Mouse (Mus musculus) bone marrow macrophage, adult 2 months (primary cell): ENCODE data around the gene Eif4b. TPM values are rescaled to one million over a fixed set of nuclear protein-coding genes. Genes with fewer than 3 reads are reported as not detected.
A peak's percentile ranks its signal among the peaks of the same experiment; 100 is the strongest.

ENCODE experiments used
- H3K27ac ChIP-seq: 2 replicates; pipeline ENCODE4 v1.5.1; 2012; ENCODE audit warnings: low read depth, low read length; ENCODE audit not compliant: insufficient read depth
- H3K4me1 ChIP-seq: 2 replicates; pipeline ENCODE4 v1.6.1; 2012; ENCODE audit warnings: low read length; ENCODE audit not compliant: control insufficient read depth, insufficient read depth
- H3K4me3 ChIP-seq: 2 replicates; pipeline ENCODE4 v1.5.1; 2012; ENCODE audit warnings: mild to moderate bottlenecking, low read length, moderate library complexity; ENCODE audit not compliant: insufficient read depth
- CTCF ChIP-seq: IDR thresholded peaks from 2 replicates; pipeline ENCODE4 v1.5.1; 2012; ENCODE audit warnings: low read depth, mild to moderate bottlenecking, low read length, moderate library complexity
- POLR2A ChIP-seq: IDR thresholded peaks from 2 replicates; pipeline ENCODE4 v1.6.1; 2012; ENCODE audit warnings: mild to moderate bottlenecking, low read depth, low read length, borderline replicate concordance
- polyA plus RNA-seq: library from polyadenylated mRNA; stranded (reverse); fragments of >200 nt; gene quantifications from 2 replicates; pipeline ENCODE4 v1.2.4, GENCODE M21; 2012; ENCODE audit not compliant: missing spikeins, insufficient read depth, insufficient read length

Eif4b gene
- polyA plus RNA-seq, 1 experiment = 222 TPM

DNA sequence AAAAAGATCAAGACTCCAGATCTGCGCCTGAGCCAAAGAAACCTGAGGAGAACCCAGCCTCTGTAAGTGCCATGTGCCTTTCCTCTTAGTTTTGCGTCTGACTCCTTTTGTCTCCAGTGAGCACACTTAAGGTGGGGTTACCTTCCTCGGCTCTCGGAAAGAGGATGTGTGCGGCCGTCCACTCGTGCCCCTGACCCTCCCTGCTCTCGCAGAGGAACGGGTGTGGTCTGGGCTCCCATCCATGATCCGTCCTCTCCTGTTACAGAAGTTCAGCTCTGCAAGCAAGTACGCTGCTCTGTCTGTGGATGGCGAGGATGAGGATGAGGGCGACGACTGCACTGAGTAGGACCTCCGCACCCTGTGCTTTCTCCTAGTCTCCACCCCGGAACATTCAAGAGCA lies 21.4 kb downstream of the Eif4b start:
- no peak overlapping the region for H3K4me3 ChIP-seq
- TF ChIP-seq POLR2A (no peak), CTCF (no peak)
- H3K27ac ChIP-seq = no peak overlapping the region
- H3K4me1 ChIP-seq = peaks cover 32% of the 10 kb centered on the region

DNA sequence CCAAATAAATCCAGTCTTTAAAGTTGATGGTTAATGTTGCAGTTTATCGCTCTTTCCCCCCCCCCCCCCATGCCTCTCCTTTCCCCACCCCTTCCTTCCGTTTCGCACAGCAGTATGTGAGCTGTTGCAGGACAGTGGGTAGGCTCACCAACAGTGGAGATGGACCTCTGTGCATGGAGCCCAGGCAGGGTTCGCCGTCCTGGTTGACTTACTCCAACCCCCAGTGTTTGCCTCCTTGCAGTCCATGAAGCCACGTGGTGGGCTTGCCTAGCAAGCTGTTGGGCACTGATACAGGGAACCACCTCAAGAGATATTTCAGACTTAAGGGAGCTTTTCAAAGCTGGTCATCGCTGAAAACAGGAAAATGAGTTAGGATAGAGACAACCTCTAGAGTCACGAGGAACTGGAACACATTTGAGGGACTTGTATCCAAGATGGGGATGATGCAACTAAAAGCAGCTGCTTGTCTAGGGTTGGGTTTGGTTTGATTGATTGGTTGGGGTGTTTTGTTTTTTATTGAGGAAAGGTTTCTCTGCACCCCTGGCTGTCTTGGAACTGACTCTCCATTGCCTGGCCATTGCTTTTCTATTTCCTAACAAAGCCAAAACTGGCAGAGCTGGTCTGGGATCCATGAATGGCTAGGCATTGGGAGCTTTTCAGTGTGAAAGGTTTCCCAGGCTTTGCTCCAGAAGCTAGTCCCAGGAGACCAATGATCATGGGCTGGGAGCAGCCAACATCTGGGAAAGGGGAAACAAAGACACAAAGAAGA lies 23.8 kb downstream of the Eif4b start:
- H3K27ac ChIP-seq = no peak overlapping the region
- peaks cover 19% of the 10 kb centered on the region for H3K4me1 ChIP-seq
- H3K4me3 ChIP-seq = no peak overlapping the region
- no peak for TF ChIP-seq POLR2A
- TF ChIP-seq CTCF = no peak

DNA sequence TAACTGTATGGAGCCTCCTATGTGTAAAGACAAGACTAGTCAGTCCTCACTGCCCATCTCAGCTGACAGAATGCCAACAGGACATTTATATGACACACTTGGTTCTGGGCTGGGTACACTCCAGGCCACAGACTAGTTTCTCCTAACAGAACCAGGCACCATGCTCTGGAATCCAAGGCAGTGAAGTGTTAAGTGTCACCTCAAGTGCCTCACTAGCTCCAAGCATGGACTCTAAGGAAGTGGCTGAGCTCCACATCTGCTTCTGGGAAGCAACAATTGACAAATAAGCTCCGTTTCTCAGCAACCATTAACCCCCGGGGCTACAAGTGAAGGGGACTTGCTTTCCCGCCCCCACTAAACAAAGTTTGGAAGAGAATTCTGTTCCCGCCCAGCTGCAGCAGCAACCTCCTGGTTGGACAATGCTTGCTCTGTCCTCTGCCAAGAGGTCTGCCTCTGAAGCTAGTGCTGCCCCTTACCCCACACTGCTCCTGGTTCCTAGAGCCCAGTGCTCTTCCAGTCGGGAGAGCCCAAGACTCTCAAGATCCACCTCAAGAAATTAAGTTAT lies 24.5 kb downstream of the Eif4b start:
- TF ChIP-seq POLR2A (no peak), CTCF (no peak)
- no peak overlapping the region for H3K4me3 ChIP-seq
- peaks cover 19% of the 10 kb centered on the region for H3K4me1 ChIP-seq
- no peak overlapping the region for H3K27ac ChIP-seq

DNA sequence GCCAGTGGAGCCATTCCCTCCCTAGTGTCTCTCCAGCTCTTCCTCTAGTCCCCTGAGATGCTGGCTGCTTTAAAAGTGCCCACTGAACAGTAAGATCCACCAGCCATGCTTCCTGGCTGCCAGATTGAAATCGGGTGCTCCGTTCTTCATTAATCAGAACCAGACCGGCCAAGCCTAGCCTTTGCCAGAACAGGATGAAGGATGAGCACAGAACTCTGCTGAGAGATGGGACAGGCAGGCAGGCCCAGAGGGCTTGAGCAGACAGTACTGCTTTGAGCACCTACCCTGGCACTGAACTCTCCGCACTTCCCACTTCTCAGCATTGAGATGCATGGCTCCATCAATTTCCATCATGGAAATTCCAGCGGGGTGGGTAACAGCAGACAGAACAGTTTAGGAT lies 25.7 kb downstream of the Eif4b start:
- Histone ChIP-seq H3K27ac (no peak overlapping the region), H3K4me3 (no peak overlapping the region)

DNA sequence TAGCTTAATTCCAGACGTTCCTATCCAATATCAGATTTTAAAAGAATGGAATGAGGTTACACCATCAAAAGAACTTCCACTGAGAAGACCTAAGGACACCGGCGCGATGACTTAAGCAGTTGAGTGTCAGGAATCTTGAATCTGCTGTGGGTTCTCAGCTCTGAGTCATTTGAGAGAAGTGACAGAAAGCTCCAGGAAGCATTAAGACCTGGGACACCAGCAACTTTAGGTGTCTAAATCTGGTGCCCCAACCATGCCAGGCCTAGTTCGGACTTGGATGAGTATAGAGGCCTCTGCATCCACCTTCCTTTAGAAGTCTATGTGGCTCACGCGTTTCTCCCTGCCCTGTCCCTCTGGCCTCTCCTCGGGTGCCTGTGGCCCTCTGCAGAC lies 26.2 kb downstream of the Eif4b start:
- Histone ChIP-seq H3K4me3 (peak overlapping the region; percentile 65), H3K4me1 (peaks cover 19% of the 10 kb centered on the region), H3K27ac (no peak overlapping the region)
- no peak for TF ChIP-seq CTCF
- TF ChIP-seq POLR2A = no peak

More for the DNA sequence above, 25.7 kb downstream of the Eif4b start:
- peaks cover 19% of the 10 kb centered on the region for H3K4me1 ChIP-seq
- TF ChIP-seq POLR2A (no peak), CTCF (no peak)

DNA sequence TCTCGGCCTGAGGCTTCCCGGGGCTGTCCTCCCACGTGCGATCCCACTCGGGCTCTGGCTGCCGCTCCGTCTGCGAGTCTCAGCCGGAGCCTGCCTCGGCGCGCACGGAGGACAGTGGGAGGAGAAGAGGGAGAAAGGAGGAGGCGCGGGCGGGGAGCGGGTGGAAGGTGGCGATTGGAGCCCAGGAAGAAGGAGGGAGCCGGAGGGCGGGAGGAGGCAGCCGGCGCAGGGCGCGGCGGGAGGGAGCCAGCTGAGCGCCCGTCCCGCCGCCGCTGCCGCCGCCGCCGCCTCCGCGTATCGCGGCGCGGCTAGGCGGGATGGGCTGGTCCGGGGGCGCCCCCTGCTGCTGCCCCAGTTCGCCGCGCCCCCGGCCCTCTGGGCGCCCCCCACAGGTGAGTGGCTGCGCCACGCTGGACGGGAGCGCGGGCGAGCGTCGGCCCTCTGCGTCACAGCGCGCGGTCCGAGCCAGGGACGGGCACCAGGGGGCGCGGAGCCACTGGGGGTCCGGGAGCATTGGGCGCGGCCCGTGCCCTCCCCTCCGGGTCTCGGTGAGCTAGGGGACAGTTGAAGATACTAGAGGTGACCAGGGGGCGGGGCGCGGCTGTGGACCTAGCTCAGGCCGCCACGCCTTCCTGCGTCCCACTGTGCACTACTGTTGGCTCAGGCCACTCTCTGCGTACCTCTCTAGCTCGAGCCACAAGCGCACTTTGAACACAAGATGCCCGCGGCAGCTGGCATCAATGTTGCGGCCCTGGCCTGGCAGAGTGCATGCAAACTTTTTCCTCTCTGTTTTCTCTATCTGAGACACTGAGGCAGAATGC lies 26.8 kb downstream of the Eif4b start, which contains the start of gene Tns2:
Gene Tns2, plus strand, starts transcription at position 253 of the 821 bp plus-strand sequence.
- H3K27ac ChIP-seq = no peak within 1 kb of the TSS
- TF ChIP-seq CTCF (no peak; the same call in 1 of the 2 replicates), POLR2A (no peak)
- H3K4me1 ChIP-seq = peaks cover 16% of the 10 kb centered on the region
- peak within 1 kb of the TSS; percentile 65 for H3K4me3 ChIP-seq

DNA sequence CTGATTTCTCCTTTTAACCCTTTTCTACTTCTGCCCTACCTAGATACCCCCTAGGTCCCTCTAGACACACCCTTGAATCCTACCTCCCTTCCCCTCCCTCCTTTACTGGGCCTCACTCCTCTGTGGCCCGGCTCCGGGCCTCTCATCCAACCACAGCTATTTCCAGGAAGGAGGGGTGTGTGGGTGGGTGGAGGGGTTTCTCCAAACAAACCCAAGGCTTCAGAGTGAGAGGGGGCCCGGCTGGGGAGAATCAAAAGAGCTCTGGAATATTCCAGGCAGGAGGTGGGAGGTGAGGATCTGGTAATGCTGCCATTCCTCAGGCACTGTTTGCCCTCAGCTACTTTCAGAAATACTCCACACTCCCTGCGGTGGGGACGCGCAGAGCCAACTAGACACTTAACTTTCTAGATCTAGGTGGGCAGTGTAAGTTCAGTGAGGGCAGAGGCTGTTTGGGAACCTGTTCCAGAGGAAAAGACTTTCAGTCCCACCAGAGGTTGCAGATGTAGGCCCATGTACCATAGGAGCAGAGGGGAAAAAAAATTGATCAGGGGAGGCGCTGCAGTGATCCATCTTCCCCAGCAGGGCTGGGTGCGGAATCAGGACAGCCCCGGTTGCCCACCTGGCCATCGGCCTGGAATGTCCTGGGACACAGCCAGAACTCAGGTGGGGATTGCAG lies 27.6 kb downstream of the Eif4b start:
- H3K4me1 ChIP-seq = peaks cover 12% of the 10 kb centered on the region; the same call in 1 of the 2 replicates
- no peak overlapping the region for H3K27ac ChIP-seq
- 0 out of 2 replicates have a peak overlapping the region, but pooled peaks have one; percentile 65 for H3K4me3 ChIP-seq
- no peak for TF ChIP-seq CTCF
- no peak for TF ChIP-seq POLR2A

DNA sequence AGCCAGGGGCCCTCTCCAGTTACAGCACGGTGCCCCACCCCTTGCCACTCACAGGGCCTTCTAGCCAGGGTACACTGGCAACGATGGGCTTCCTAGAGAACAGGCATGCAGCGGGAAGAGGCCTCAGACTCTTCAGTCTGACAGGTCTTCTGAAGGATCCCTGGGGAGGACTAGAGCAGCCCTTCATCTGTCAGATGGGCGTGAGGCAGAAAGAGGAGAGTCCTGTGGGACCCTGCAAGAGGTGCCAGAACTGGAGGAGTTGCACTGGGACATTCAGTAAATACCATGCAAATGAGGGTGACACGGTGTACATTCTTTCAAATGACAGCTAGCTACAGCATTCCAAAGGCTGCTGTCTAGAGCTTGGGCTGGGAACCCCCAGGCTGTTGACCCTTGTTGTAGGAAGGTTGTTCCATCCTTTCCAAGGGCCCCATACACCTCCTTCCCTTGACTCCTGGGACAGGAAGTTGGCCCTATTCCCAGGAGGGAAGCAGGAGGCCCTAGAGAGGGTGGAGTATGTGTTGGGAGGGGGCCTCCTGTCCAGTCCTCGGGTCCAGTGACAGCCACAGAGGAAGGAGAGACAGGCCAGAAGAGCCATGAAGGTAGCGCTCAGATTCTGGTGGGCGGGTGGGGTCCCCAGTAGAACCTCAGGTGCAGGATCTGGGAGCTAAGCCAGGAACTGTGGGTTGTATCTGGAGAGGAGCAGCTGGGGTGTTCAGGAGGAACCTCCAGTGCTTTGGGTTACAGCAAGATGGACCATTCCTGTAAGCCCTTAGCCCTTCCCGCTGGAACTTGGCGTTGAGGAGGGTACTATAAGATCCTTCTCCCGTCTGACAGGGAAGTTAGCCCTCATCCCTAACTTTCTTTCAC lies 28.3 kb downstream of the Eif4b start:
- Histone ChIP-seq H3K4me1 (peaks cover 11% of the 10 kb centered on the region; the same call in 1 of the 2 replicates), H3K4me3 (no peak overlapping the region), H3K27ac (no peak overlapping the region)
- TF ChIP-seq POLR2A = no peak
- no peak for TF ChIP-seq CTCF

DNA sequence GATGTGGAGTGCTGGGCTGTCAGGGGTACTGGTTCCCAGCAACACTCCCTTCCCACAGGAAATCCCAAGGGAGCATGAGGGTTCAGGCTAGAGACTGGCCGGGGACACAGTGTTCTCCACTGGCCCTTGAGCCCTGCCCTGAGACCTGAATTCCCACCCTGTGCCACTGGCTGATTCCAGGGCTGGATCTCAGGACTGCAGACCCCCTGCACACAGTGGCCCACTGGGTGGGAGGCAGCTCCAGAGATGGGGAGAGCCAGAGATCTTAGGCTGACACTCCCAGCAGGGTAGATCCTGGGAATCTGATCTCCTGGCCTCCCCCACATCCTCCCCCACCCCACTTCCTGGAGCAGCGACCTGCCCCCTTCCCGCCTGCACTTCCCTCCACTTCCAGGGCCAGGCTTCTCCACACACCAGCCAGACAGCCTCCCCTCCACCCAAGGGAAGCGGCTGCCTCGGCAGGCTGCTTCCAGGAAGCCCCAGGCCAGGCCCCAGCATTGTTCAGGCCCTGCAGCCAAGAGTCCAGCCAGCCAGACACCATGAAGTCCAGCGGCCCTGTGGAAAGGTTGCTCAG lies 29.1 kb downstream of the Eif4b start:
- Histone ChIP-seq H3K4me1 (peaks cover 5% of the 10 kb centered on the region; the same call in 1 of the 2 replicates), H3K4me3 (no peak overlapping the region), H3K27ac (no peak overlapping the region)
- TF ChIP-seq POLR2A = no peak
- no peak for TF ChIP-seq CTCF
